Mouse (Mus musculus) liver, adult 2 months (tissue): ENCODE data around the gene Grm5.

ENCODE experiments used
- CTCF ChIP-seq: fragments of 200-500 bp; IDR thresholded peaks from 2 replicates; pipeline ENCODE4 v1.5.1; 2011; ENCODE audit warnings: low read depth, low read length, control low read depth
- POLR2A ChIP-seq: fragments of 200-500 bp; IDR thresholded peaks from 2 replicates; pipeline ENCODE4 v1.6.1; 2011; ENCODE audit warnings: low read length, control low read depth; ENCODE audit not compliant: insufficient read depth; ENCODE audit errors: extremely low read depth

- TF ChIP-seq CTCF (no peak), POLR2A (no peak)
Measured at GRCm38 (mm10) chr7:88129536-88130487, 545.8 kb downstream of the Grm5 start.
